Mouse (Mus musculus) heart, adult 2 months (tissue): ENCODE data around the gene Cyp2c54. TPM values are rescaled to one million over a fixed set of nuclear protein-coding genes. Genes with fewer than 3 reads are reported as not detected.
"Not testable (repeated sequence)": the region's sequence is repeated elsewhere in the genome, so short reads cannot be mapped to it uniquely, and the experiment has no call there.

Experiments
- DNase-seq, 2 experiments: peaks; one replicate each; pipeline ENCODE4 v3.0.0; 2021
- H3K27ac ChIP-seq: fragments of 200-600 bp; 2 replicates; pipeline ENCODE4 v1.8.1; 2022
- H3K27me3 ChIP-seq: fragments of 200-500 bp; 2 replicates; pipeline ENCODE4 v1.6.1; 2012; ENCODE audit warnings: mild to moderate bottlenecking, low read length, inconsistent platforms, mixed read lengths; ENCODE audit not compliant: control insufficient read depth, insufficient read depth
- H3K36me3 ChIP-seq: fragments of 200-500 bp; 2 replicates; pipeline ENCODE4 v1.6.1; 2012; ENCODE audit warnings: low read length, inconsistent platforms; ENCODE audit not compliant: control insufficient read depth, insufficient read depth
- H3K4me1 ChIP-seq: fragments of 200-500 bp; 2 replicates; pipeline ENCODE4 v1.6.1; 2011; ENCODE audit warnings: low read length; ENCODE audit not compliant: control insufficient read depth, insufficient read depth
- H3K4me3 ChIP-seq: fragments of 200-600 bp; 2 replicates; pipeline ENCODE4 v1.8.1; 2022
- H3K79me2 ChIP-seq: fragments of 200-500 bp; replicated peaks from 2 replicates; pipeline ENCODE4 v1.6.1; 2012; ENCODE audit warnings: mild to moderate bottlenecking, inconsistent platforms, low read length, moderate library complexity, mixed read lengths; ENCODE audit not compliant: control insufficient read depth, insufficient read depth
- H3K9ac ChIP-seq: fragments of 200-500 bp; 2 replicates; pipeline ENCODE4 v1.6.1; 2012; ENCODE audit warnings: low read depth, mild to moderate bottlenecking, control low read depth, inconsistent platforms, low read length, mixed read lengths
- CTCF ChIP-seq: fragments of 200-600 bp; IDR thresholded peaks from 2 replicates; pipeline ENCODE4 v1.8.1; 2022; ENCODE audit warnings: antibody characterized with exemption, mild to moderate bottlenecking, moderate library complexity
- EP300 ChIP-seq: fragments of 200-500 bp; IDR thresholded peaks from 2 replicates; pipeline ENCODE4 v1.6.1; 2011; ENCODE audit warnings: low read depth, low read length, control low read depth; ENCODE audit not compliant: insufficient read depth
- POLR2A ChIP-seq: fragments of 200-500 bp; IDR thresholded peaks from 2 replicates; pipeline ENCODE4 v1.6.1; 2011; ENCODE audit warnings: mild to moderate bottlenecking, low read depth, low read length, control low read depth; ENCODE audit not compliant: insufficient read depth
- WGBS: fragments of 180-500 bp; shearing (Covaris S2); methylation state at CpG from one replicate; pipeline ENCODE4 v1.1.7; 2018; 5-methylcytosine and 5-hydroxymethylcytosine counted together
- intact Hi-C: fragments of 180-260 bp; cut with DNase I; formaldehyde crosslinking; loops from one replicate; pipeline ENCODE4 v1.15.1; 2025
- long read RNA-seq: library from polyadenylated mRNA; stranded (forward); transcript quantifications from one replicate; pipeline ENCODE4 v2.0.0, GENCODE M21; 2021
- polyA plus RNA-seq: library from polyadenylated mRNA; depleted of rRNA; stranded (reverse); fragments of >200 nt; gene quantifications from 2 replicates; pipeline ENCODE4 v1.2.3, GENCODE M21; 2012; rRNA removed
- total RNA-seq, 2 experiments: library from RNA; stranded (reverse); gene quantifications; 2 replicates each; pipeline ENCODE4 v1.2.3; 2021

Cyp2c54 gene
- total RNA-seq (not detected), polyA plus RNA-seq (0.32 TPM in 1 of 2 replicates, not detected in the other)
- long read RNA-seq = 0 reads

DNA sequence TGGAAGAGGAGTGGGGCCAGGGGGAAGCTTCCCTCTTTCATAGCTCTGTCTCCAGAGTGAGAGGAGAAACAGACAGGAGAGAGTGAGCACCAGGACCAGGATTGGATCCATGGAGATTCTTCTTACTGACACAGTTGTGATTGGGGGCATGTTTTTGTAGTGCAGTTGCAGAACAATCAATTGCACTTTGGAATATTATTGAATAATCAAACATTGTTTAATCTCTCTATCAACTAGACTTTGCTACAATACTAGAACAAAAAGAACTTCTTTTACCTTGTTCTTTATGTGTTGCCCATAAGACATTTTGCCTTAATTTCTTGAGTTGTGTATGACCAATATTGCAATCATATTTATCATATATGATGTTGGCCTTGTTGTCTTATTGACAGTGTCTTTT, at the start of gene Cyp2c54:
TSS of gene Cyp2c54 (minus strand) at position 127 of the 400 bp plus-strand sequence.
- Histone ChIP-seq H3K9ac (no peak within 1 kb of the TSS), H3K4me1 (no peaks in the 10 kb centered on the region), H3K36me3 (no peaks in the 10 kb centered on the region), H3K79me2 (no peaks in the 10 kb centered on the region), H3K4me3 (no peak within 1 kb of the TSS), H3K27ac (no peak within 1 kb of the TSS), H3K27me3 (no peaks in the 10 kb centered on the region)
- TF ChIP-seq POLR2A = no peak
- TF ChIP-seq CTCF = no peak
- no peak for TF ChIP-seq EP300
- no peak for DNase-seq
- intact Hi-C loops = no loop called here

DNA sequence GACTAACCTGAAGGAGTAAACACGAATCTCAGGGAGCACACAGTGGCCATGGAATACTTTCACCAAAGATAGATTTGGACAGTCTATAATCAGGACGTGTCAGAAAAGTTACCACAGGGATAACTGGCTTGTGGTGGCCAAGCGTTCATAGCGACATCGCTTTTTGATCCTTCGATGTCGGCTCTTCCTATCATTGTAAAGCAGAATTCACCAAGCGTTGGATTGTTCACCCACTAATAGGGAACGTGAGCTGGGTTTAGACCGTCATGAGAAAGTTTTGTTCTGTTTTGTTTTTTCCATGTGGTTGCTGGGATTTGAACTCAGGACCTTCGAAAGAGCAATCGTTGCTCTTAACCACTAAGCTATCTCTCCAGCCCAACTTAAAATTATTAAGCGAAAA, 46.0 kb upstream of the Cyp2c54 start:
- intact Hi-C loops, H3K4me3 ChIP-seq, H3K4me1 ChIP-seq, H3K36me3 ChIP-seq, H3K27me3 ChIP-seq, H3K9ac ChIP-seq, H3K79me2 ChIP-seq, H3K27ac ChIP-seq, DNase-seq: not testable (repeated sequence)
- 79% methylated on average over 13 of the region's 13 CpGs for WGBS

DNA sequence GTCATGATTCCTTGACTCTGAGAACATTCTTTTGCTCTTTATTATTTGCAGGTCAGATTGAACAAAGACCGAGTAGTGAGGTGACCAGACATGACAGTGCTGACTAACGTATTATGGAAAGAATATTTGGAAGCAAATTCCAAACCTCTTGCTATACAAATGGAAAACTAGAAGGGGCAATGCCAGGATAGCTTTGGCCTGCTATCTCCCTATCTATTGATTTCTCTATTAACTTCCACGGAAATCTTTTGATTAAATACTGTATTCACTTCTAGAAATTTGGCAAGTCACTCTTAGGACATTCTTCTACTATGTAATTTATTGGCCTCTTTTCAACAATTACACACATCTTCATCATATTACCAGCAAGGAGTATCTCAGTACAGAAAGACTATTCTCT, 17.5 kb upstream of the Cyp2c54 start:
- WGBS = 59% methylated on average over 3 of the region's 3 CpGs
- TF ChIP-seq EP300 = no peak
- TF ChIP-seq CTCF = no peak
- no peak for TF ChIP-seq POLR2A
- Histone ChIP-seq H3K4me3 (no peak overlapping the region), H3K79me2 (no peaks in the 10 kb centered on the region), H3K4me1 (no peaks in the 10 kb centered on the region), H3K27me3 (no peaks in the 10 kb centered on the region), H3K27ac (no peak overlapping the region), H3K36me3 (no peaks in the 10 kb centered on the region), H3K9ac (no peak overlapping the region)
- intact Hi-C loops = no loop called here
- DNase-seq = no peak

- H3K27ac ChIP-seq, H3K79me2 ChIP-seq, H3K4me3 ChIP-seq, H3K9ac ChIP-seq, H3K27me3 ChIP-seq, intact Hi-C loops, H3K4me1 ChIP-seq, DNase-seq, H3K36me3 ChIP-seq: not testable (repeated sequence)
- 88% methylated on average over 1 of the region's 1 CpGs for WGBS
These were observed 15.8 kb upstream of the Cyp2c54 start, which contains the start of gene Cyp2c50 for GRCm38 (mm10) chr19:40089421-40089820. TSS of gene Cyp2c50 (plus strand) at chr19:40089688.

DNA sequence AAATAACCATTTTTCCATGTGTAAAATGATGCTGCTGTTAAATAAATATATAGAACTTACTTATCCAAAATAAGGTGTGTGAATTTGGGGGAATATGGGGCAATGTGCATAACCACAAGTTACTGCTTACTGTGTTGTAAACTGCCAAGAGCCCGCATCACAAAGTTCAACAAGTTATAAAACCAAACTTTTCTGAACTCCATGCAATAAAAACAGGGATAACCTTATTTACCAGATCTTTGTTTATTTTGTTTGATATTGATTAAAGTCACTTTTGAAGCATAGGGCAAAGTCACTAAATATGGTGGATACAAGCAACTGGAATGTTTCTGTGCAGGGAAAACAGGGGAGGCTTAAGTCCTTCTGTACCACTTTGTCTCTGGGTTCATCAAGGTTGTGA, 14.8 kb upstream of the Cyp2c54 start:
- 90% methylated on average over 1 of the region's 1 CpGs for WGBS

GRCm38 (mm10) chr19:39992140-39992539, 81.5 kb downstream of the Cyp2c54 start, which contains the start of gene Cyp2c37:
TSS of gene Cyp2c37 (plus strand) at chr19:39992424.
- WGBS = 98% methylated on average over 1 of the region's 1 CpGs
- H3K27ac ChIP-seq, DNase-seq, H3K36me3 ChIP-seq, H3K4me1 ChIP-seq, H3K79me2 ChIP-seq, H3K4me3 ChIP-seq, H3K9ac ChIP-seq, intact Hi-C loops, H3K27me3 ChIP-seq: not testable (repeated sequence)

More for the DNA sequence above, 14.8 kb upstream of the Cyp2c54 start:
- no peaks in the 10 kb centered on the region for H3K4me1 ChIP-seq
- no peaks in the 10 kb centered on the region for H3K36me3 ChIP-seq
- H3K27me3 ChIP-seq = no peaks in the 10 kb centered on the region
- no peak overlapping the region for H3K9ac ChIP-seq
- no peak for DNase-seq
- intact Hi-C loops = no loop called here
- no peak overlapping the region for H3K27ac ChIP-seq
- no peaks in the 10 kb centered on the region for H3K79me2 ChIP-seq
- no peak overlapping the region for H3K4me3 ChIP-seq
- no peak for TF ChIP-seq CTCF
- no peak for TF ChIP-seq EP300
- no peak for TF ChIP-seq POLR2A

- WGBS = 51% methylated on average over 2 of the region's 2 CpGs
- Histone ChIP-seq H3K79me2 (no peaks in the 10 kb centered on the region), H3K36me3 (no peaks in the 10 kb centered on the region), H3K27ac (no peak overlapping the region), H3K27me3 (no peaks in the 10 kb centered on the region), H3K4me1 (no peaks in the 10 kb centered on the region), H3K4me3 (no peak overlapping the region), H3K9ac (no peak overlapping the region)
- no peak for TF ChIP-seq POLR2A
- TF ChIP-seq CTCF = no peak
- no peak for TF ChIP-seq EP300
- intact Hi-C loops = no loop called here
- DNase-seq = no peak
These were observed 84.2 kb downstream of the Cyp2c54 start for GRCm38 (mm10) chr19:39989471-39989870.

Other genes starting within 250 kb of the Cyp2c54 start
- not detected for gene Cyp2c69, start 187.0 kb downstream of the Cyp2c54 start, total RNA-seq
- 0.26 TPM in 1 of 2 replicates, not detected in the other for gene Cyp2c69, start 187.0 kb downstream of the Cyp2c54 start, polyA plus RNA-seq
- not detected for gene Cyp2c37, start 81.4 kb downstream of the Cyp2c54 start, total RNA-seq
- gene Cyp2c37, start 81.4 kb downstream of the Cyp2c54 start, polyA plus RNA-seq = 0.35 TPM in 1 of 2 replicates, not detected in the other
- not detected for gene Cyp2c50, start 15.9 kb upstream of the Cyp2c54 start, total RNA-seq
- gene Cyp2c50, start 15.9 kb upstream of the Cyp2c54 start, polyA plus RNA-seq = 0.47 TPM in 1 of 2 replicates, not detected in the other
- gene Cyp2c70, start 113.5 kb upstream of the Cyp2c54 start, total RNA-seq = under 1 TPM; 0.13 to 0.30 TPM
- 0.18 TPM in 1 of 2 replicates, not detected in the other for gene Cyp2c70, start 113.5 kb upstream of the Cyp2c54 start, polyA plus RNA-seq
- gene Pdlim1, start 198.0 kb upstream of the Cyp2c54 start, total RNA-seq = 100 to 1,000 TPM; 137 to 139 TPM
- gene Pdlim1, start 198.0 kb upstream of the Cyp2c54 start, polyA plus RNA-seq = 116 and 125 TPM in 2 replicates